In the genomic region with DNA sequence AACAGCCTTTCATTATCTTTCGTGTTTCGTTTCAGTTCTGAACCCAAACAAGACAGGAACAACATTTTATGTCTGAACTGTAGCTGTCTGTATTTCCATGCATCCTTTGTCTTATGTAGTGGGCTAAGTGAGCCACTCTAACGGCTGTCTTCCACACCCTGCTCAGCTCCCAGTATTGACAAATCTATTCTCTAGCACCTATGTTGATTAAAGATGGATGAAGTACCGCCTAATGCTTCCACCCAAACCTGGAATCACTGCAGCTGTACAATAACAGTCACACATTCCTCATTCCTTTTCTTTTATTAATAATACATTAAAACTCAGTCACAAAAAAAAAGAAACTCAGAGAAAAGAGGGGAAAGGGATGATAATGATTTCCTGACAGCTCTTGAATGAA, we compare ENCODE assay signal across 21 mouse cellular contexts.
"Had no signal": no experiment of that assay in that cellular context is flagged by ENCODE, and none has a peak within 500 bp of the region (broad histone marks: within the 10 kb centered on the region; RNA-seq: fewer than 3 reads in every experiment).

No protein-coding gene starts in this region.

- H3K27me3 ChIP-seq: liver, embryonic 13.5 days; liver, embryonic 15.5 days; lung, embryonic 15.5 days; megakaryocyte, embryonic 14.5 days; neural tube, embryonic 13.5 days; neural tube, embryonic 15.5 days had no signal

- H3K4me1 ChIP-seq: liver, embryonic 13.5 days; liver, embryonic 15.5 days; lung, embryonic 15.5 days; megakaryocyte, embryonic 14.5 days; neural tube, embryonic 13.5 days; neural tube, embryonic 15.5 days had no signal

- H3K36me3 ChIP-seq: liver, embryonic 13.5 days; liver, embryonic 15.5 days; lung, embryonic 15.5 days; neural tube, embryonic 13.5 days; neural tube, embryonic 15.5 days had no signal

- H3K9ac ChIP-seq: liver, embryonic 13.5 days; liver, embryonic 15.5 days; liver, postnatal 0 days; lung, embryonic 15.5 days; neural tube, embryonic 13.5 days; neural tube, embryonic 15.5 days had no signal

- H3K4me3 ChIP-seq: liver, embryonic 13.5 days; liver, embryonic 15.5 days; lung, embryonic 15.5 days; megakaryocyte, embryonic 14.5 days; myocyte; neural tube, embryonic 13.5 days; neural tube, embryonic 15.5 days had no signal

- H3K4me2 ChIP-seq: liver, embryonic 11.5 days; liver, embryonic 13.5 days; liver, embryonic 15.5 days; lung, embryonic 15.5 days; neural tube, embryonic 13.5 days; neural tube, embryonic 15.5 days had no signal

- H3K27ac ChIP-seq: liver, embryonic 13.5 days; liver, embryonic 15.5 days; lung, embryonic 15.5 days; macrophage; neural tube, embryonic 13.5 days; neural tube, embryonic 15.5 days had no signal

- H3K9me3 ChIP-seq: liver, embryonic 13.5 days; liver, embryonic 15.5 days; lung, embryonic 15.5 days; megakaryocyte, embryonic 14.5 days; neural tube, embryonic 13.5 days; neural tube, embryonic 15.5 days had no signal

- DNase-seq: liver, embryonic 13.5 days; liver, postnatal 0 days; lung, adult 2 months; lung, postnatal 14 days; lung, postnatal 36 days; right cerebral cortex, adult 18-20 months; right cerebral cortex, postnatal 25 days; right cerebral cortex, postnatal 4 days; spleen, adult 18-20 months; thymus, adult 18-20 months; thymus, postnatal 14 days; thymus, postnatal 36 days had no signal

- ATAC-seq: liver, postnatal 0 days; lung, postnatal 0 days had no signal
